Mouse (Mus musculus) brown adipose tissue, adult 24 weeks (tissue): Measurements from ENCODE around the gene Rassf5. TPM values are rescaled to one million over a fixed set of nuclear protein-coding genes. Genes with fewer than 3 reads are reported as not detected.

ENCODE experiments used
- H3K27ac ChIP-seq: fragments of 200-500 bp; replicated peaks from 2 replicates; pipeline ENCODE4 v1.5.1; 2012; ENCODE audit warnings: low read depth, mild to moderate bottlenecking, low read length
- H3K4me1 ChIP-seq: fragments of 200-500 bp; 2 replicates; pipeline ENCODE4 v1.6.1; 2012; ENCODE audit warnings: low read length, mixed read lengths; ENCODE audit not compliant: control insufficient read depth, insufficient read depth, insufficient read length
- H3K4me3 ChIP-seq: fragments of 200-500 bp; 2 replicates; pipeline ENCODE4 v1.5.1; 2012; ENCODE audit warnings: low read depth, mild to moderate bottlenecking, low read length, moderate library complexity; ENCODE audit not compliant: insufficient read depth
- polyA plus RNA-seq: library from polyadenylated mRNA; stranded (reverse); fragments of >200 nt; gene quantifications from 2 replicates; pipeline ENCODE4 v1.2.4, GENCODE M21; 2012; ENCODE audit not compliant: missing spikeins, insufficient read depth, insufficient read length

Gene Rassf5
- polyA plus RNA-seq, 1 experiment: 0.99 TPM

- no peak overlapping the region for H3K4me3 ChIP-seq
- H3K4me1 ChIP-seq: no peaks in the 10 kb centered on the region
- no peak overlapping the region for H3K27ac ChIP-seq
Measured at GRCm38 (mm10) chr1:131206342-131206741, 38.7 kb downstream of the Rassf5 start.

- no peak overlapping the region for H3K27ac ChIP-seq
- no peak overlapping the region for H3K4me3 ChIP-seq
- no peaks in the 10 kb centered on the region for H3K4me1 ChIP-seq
Measured at GRCm38 (mm10) chr1:131204461-131204860, 40.6 kb downstream of the Rassf5 start.

- H3K4me3 ChIP-seq: no peak overlapping the region
- H3K4me1 ChIP-seq: no peaks in the 10 kb centered on the region
Measured at GRCm38 (mm10) chr1:131201391-131201790, 43.7 kb downstream of the Rassf5 start.

GRCm38 (mm10) chr1:131200588-131200987 is 44.5 kb downstream of the Rassf5 start:
- Histone ChIP-seq H3K4me3 (no peak overlapping the region), H3K27ac (no peak overlapping the region), H3K4me1 (no peaks in the 10 kb centered on the region)

More at GRCm38 (mm10) chr1:131201391-131201790, 43.7 kb downstream of the Rassf5 start:
- H3K27ac ChIP-seq: no peak overlapping the region

DNA sequence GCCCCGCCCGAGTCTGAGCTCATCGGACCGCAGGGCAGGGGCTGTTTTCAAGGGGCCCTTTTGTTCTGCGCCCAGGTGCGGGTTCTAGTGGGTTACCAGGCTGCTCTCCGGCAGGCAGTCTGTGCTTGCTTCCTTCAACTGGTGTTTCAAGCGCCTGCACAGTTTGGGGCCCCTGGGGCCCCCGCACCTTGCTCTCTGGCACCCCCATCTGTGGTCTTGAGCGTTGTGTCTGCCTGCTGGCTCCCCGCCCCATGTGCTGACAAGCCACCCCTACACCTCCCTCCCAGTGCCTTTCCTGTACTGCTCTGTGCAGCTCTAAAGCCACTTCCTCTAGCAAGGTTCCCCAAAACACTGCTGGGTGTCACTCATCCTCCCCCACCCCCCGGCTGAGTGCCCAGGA is 45.1 kb downstream of the Rassf5 start:
- Histone ChIP-seq H3K4me1 (no peaks in the 10 kb centered on the region), H3K27ac (peak overlapping the region; percentile 41; the same call in 1 of the 2 replicates), H3K4me3 (peak overlapping the region; percentile 51)

- H3K4me1 ChIP-seq: no peaks in the 10 kb centered on the region
- H3K27ac ChIP-seq: peak overlapping the region; percentile 57
- H3K4me3 ChIP-seq: peak overlapping the region; percentile 51
Measured at GRCm38 (mm10) chr1:131199118-131199821, 45.8 kb downstream of the Rassf5 start.

DNA sequence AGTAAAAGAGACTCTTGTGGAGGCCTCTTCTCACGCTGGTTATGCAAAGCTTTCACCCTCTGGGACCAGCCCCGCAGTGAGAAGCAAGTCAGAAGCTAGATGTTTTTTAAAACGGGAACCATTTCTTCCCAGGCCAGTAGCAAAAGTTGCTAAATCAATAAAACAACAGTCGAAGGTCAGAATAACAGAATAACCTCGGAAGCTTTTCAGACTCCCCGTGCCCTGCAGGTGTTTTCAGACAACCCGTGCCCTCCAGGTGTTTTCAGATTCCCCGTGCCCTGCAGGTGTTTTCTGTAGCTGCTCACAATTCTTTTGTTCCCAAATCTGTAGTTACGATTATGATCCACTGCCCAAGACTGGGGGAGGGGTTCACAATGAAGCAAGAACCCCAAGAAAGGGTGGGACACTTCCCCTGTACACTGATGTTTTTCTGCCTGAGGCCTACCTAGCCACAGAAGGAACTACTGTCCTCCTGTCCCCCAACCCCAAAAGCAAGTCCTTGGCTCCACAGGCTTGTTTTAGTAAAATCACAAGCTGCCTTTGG is 46.6 kb downstream of the Rassf5 start:
- Histone ChIP-seq H3K27ac (peak overlapping the region; percentile 57), H3K4me3 (peak overlapping the region; percentile 36), H3K4me1 (no peaks in the 10 kb centered on the region)

- no peaks in the 10 kb centered on the region for H3K4me1 ChIP-seq
- H3K27ac ChIP-seq: no peak overlapping the region
- H3K4me3 ChIP-seq: no peak overlapping the region
Measured at GRCm38 (mm10) chr1:131196107-131196506, 49.0 kb downstream of the Rassf5 start.

GRCm38 (mm10) chr1:131195653-131196052 is 49.4 kb downstream of the Rassf5 start:
- Histone ChIP-seq H3K4me1 (no peaks in the 10 kb centered on the region), H3K4me3 (no peak overlapping the region), H3K27ac (no peak overlapping the region)

GRCm38 (mm10) chr1:131193746-131194145 is 51.3 kb downstream of the Rassf5 start:
- no peak overlapping the region for H3K27ac ChIP-seq
- no peaks in the 10 kb centered on the region for H3K4me1 ChIP-seq
- H3K4me3 ChIP-seq: no peak overlapping the region

DNA sequence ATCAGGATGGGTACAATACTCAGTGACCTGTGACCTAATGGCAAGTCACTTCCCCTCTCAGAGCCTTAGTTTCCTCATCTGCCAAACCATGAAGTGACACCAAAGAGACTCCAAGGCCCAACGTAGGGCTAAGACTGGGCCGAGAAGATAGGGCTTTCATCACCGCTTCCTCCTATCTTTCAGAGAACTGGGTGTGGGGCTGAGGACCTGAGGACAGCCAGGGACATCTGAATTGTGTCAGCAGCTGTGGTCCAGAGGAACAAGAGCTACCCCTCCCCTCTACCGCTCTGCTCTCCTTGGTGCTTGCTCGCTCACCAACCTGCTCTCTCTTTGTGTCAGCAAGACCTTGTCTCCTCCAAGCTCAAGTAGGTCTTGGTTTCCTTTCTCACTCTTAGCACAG is 56.4 kb downstream of the Rassf5 start:
- Histone ChIP-seq H3K4me3 (no peak overlapping the region), H3K4me1 (no peaks in the 10 kb centered on the region), H3K27ac (no peak overlapping the region)

GRCm38 (mm10) chr1:131187856-131188255 is 57.2 kb downstream of the Rassf5 start:
- no peaks in the 10 kb centered on the region for H3K4me1 ChIP-seq
- no peak overlapping the region for H3K27ac ChIP-seq
- H3K4me3 ChIP-seq: no peak overlapping the region

DNA sequence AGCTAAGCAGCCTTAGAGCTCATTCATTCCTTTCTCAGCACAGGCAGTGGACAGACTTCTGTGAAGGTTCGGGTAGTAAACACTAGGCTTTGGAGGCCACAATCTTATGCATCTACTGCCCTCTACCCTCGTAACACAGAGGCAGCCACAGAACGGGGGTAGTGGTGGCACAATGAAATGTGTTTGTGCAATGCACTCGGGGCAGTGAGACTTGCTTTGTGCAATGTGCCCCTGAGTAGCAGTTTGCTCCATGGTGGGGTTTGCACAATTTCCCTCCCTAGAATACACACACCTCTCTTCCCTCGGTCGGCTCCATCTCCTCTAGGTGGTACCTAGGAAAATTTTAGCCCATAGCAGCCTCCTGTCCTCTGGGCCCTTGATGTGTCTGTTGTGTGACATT is 58.1 kb downstream of the Rassf5 start:
- no peak overlapping the region for H3K27ac ChIP-seq
- H3K4me1 ChIP-seq: no peaks in the 10 kb centered on the region
- H3K4me3 ChIP-seq: no peak overlapping the region

GRCm38 (mm10) chr1:131185821-131186506 is 59.1 kb downstream of the Rassf5 start:
- Histone ChIP-seq H3K27ac (no peak overlapping the region), H3K4me1 (no peaks in the 10 kb centered on the region), H3K4me3 (no peak overlapping the region)

GRCm38 (mm10) chr1:131184956-131185660 is 60.0 kb downstream of the Rassf5 start:
- no peak overlapping the region for H3K27ac ChIP-seq
- no peaks in the 10 kb centered on the region for H3K4me1 ChIP-seq
- no peak overlapping the region for H3K4me3 ChIP-seq
